ENCODE assay signal across 10 mouse cellular contexts in genomic region chr12:55387788-55388465, GRCm38 (mm10). TPM values are rescaled to one million over a fixed set of nuclear protein-coding genes. Genes with fewer than 3 reads are reported as not detected.
A peak's percentile ranks its signal among the peaks of the same experiment; 100 is the strongest.
DNase-seq lines count a peak whose midpoint lies in the region; ATAC-seq and TF ChIP-seq lines count a peak whose summit lies in the region.
"Had no signal": no experiment of that assay in that cellular context is flagged by ENCODE, and none has a peak within 500 bp of the region (broad histone marks: within the 10 kb centered on the region; RNA-seq: fewer than 3 reads in every experiment).

No protein-coding gene starts in this region.

- no peak for TF ChIP-seq EP300 in ES-Bruce4 (IDR thresholded peaks at IDR 0.05; ENCODE audit: insufficient read depth, low read depth, low read length)

- no peak for TF ChIP-seq CTCF in kidney, adult 2 months (conservative IDR thresholded peaks at IDR 0.05; ENCODE audit: insufficient read depth, insufficient read length, low read depth, low read length)
- TF ChIP-seq CTCF in ES-Bruce4 (IDR thresholded peaks at IDR 0.05; ENCODE audit: low read depth, low read length): no peak

- no peak overlapping the region for H3K4me3 ChIP-seq in kidney, adult 2 months (ENCODE audit: insufficient read depth, low read depth, low read length)
- no peak overlapping the region for H3K4me3 ChIP-seq in ES-Bruce4 (ENCODE audit: low read depth, low read length)
- H3K4me3 ChIP-seq: embryonic facial prominence, embryonic 15.5 days; neural tube, embryonic 12.5 days had no signal

- no peaks in the 10 kb centered on the region for H3K27me3 ChIP-seq in kidney, adult 2 months (replicated peaks; ENCODE audit: control insufficient read depth, insufficient read depth, low read length)
- no peaks in the 10 kb centered on the region for H3K27me3 ChIP-seq in ES-Bruce4 (ENCODE audit: control insufficient read depth, insufficient read depth, low read length, poor library complexity, severe bottlenecking)
- H3K27me3 ChIP-seq: embryonic facial prominence, embryonic 15.5 days; neural tube, embryonic 12.5 days had no signal

- no peak overlapping the region for H3K27ac ChIP-seq in kidney, adult 2 months (ENCODE audit: insufficient read depth, low read depth, low read length)
- peak overlapping the region; percentile 49 for H3K27ac ChIP-seq in ES-Bruce4 (ENCODE audit: insufficient read depth, low read length)
- H3K27ac ChIP-seq: embryonic facial prominence, embryonic 15.5 days; neural tube, embryonic 12.5 days had no signal

- H3K9me3 ChIP-seq in ES-Bruce4 (replicated peaks; ENCODE audit: control insufficient read depth, insufficient read depth, low read length, poor library complexity, severe bottlenecking): no peaks in the 10 kb centered on the region
- H3K9me3 ChIP-seq: embryonic facial prominence, embryonic 15.5 days; neural tube, embryonic 12.5 days had no signal

- H3K36me3 ChIP-seq in kidney, adult 2 months (ENCODE audit: control insufficient read depth, insufficient read depth, low read length): no peaks in the 10 kb centered on the region
- H3K36me3 ChIP-seq in ES-Bruce4 (ENCODE audit: control insufficient read depth, insufficient read depth, low read length, poor library complexity, severe bottlenecking): no peaks in the 10 kb centered on the region
- H3K36me3 ChIP-seq: neural tube, embryonic 12.5 days had no signal

- ATAC-seq in megakaryocyte-erythroid progenitor cell, adult 5-6 weeks (replicated peaks; ENCODE audit: low FRiP score, low TSS enrichment, poor library complexity, severe bottlenecking): peak; percentile 13; the same call in 1 of the 2 replicates

- TF ChIP-seq POLR2A in kidney, adult 2 months (IDR thresholded peaks at IDR 0.05; ENCODE audit: low read depth, low read length): no peak
- TF ChIP-seq POLR2A in ES-Bruce4 (IDR thresholded peaks at IDR 0.05; ENCODE audit: insufficient read depth, low read length): no peak

- no peaks in the 10 kb centered on the region for H3K4me1 ChIP-seq in kidney, adult 2 months (ENCODE audit: control insufficient read depth, insufficient read depth, low read length)
- H3K4me1 ChIP-seq in ES-Bruce4 (ENCODE audit: control insufficient read depth, insufficient read depth, low read length): peaks cover 18% of the 10 kb centered on the region
- H3K4me1 ChIP-seq: embryonic facial prominence, embryonic 15.5 days had no signal

- no peak overlapping the region for H3K9ac ChIP-seq in ES-Bruce4 (ENCODE audit: low read depth, poor library complexity, severe bottlenecking)
- H3K9ac ChIP-seq: embryonic facial prominence, embryonic 15.5 days; neural tube, embryonic 12.5 days had no signal

- 71% methylated on average over 11 of the region's 11 CpGs for WGBS in kidney, adult 2 months

- DNase-seq in kidney, adult 2 months: peak; percentile 25
- DNase-seq in kidney, adult 8-10 months: no peak
- peak; percentile 96 for DNase-seq in adipocyte (ENCODE audit: low spot score)
- DNase-seq in cerebellum, adult 11 months: no peak
- no peak for DNase-seq in cerebellum, postnatal 36 days
- DNase-seq: gastrocnemius, postnatal 36 days had no signal

RNA-seq across cellular contexts. Expression of gene Psma6, which starts 3.9 kb away (rescaled TPM):
- polyA plus RNA-seq in kidney, adult 2 months (2012; rRNA removed): 48.5 and 80.2 TPM in 2 replicates
- 308 and 323 TPM in 2 replicates for polyA plus RNA-seq in ES-Bruce4 (2011; ENCODE audit: insufficient read depth, insufficient read length, low read depth, missing spikeins)
- 335 and 357 TPM in 2 replicates for total RNA-seq in megakaryocyte-erythroid progenitor cell, adult 5-6 weeks (2014; fragmentation: Nextera tagmentation)
- 358 and 418 TPM in 2 replicates for total RNA-seq in megakaryocyte-erythroid progenitor cell, adult 5-6 weeks (2017)

Comparison
In these comparisons a context has a peak if more than half of its experiments do, and no peak if none do; other contexts are left out.
1. DNase-seq: peak in kidney, adult 2 months (single experiment) and adipocyte (single experiment); none in kidney, adult 8-10 months (0 of 2), cerebellum, adult 11 months (single experiment) and cerebellum, postnatal 36 days (0 of 2).